Mouse (Mus musculus): ENCODE data around the gene Asap2.

DNA sequence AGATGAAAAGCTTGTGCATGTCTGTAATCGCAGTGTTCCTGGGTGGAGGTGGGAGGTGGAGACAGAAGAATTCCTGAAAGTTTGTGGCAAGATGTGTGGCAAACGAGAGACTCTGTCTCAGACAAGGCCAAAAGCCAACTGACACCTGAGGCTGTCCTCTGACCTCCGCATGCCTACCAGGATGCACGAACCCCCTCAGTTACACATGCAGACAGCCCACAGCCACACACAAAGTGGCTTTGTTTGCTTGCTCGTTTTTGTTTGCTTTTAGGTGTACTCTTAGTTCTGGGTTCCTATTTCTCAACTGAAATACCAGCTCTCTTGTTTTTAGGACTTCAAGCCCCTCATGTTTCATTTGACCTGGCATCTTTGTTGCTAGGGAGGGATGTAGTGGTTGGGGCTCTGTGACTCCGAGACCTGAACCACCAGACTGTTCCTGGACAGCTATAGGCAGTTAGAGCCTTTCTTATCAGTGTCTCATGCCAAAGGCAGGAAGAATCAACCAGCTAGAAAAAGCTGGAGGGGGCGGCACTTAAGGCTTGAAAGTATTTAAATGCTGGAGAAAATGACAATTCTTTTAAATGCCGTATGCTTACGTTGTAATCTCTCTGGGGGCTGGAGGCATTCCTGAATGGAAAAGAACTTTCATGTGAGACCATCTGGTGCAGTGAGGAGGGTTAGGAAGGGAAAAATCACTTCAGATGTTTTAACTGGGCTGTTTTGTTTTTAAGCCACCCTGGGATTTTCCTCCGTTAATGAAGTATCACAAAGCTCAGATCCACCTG lies 211.4 kb downstream of the Asap2 start:
- no peak for TF ChIP-seq POLR2A (IDR thresholded peaks at IDR 0.05; ENCODE audit: control insufficient read depth, extremely low read depth, insufficient read depth, low read length, poor library complexity)
- TF ChIP-seq CTCF (IDR thresholded peaks at IDR 0.05; ENCODE audit: borderline replicate concordance, control insufficient read depth, extremely low read depth, insufficient read depth, low read length, poor library complexity) = no peak

All from thymus, adult 2 months (tissue).